9 mouse cellular contexts compared by ENCODE assay signal in the genomic region with DNA sequence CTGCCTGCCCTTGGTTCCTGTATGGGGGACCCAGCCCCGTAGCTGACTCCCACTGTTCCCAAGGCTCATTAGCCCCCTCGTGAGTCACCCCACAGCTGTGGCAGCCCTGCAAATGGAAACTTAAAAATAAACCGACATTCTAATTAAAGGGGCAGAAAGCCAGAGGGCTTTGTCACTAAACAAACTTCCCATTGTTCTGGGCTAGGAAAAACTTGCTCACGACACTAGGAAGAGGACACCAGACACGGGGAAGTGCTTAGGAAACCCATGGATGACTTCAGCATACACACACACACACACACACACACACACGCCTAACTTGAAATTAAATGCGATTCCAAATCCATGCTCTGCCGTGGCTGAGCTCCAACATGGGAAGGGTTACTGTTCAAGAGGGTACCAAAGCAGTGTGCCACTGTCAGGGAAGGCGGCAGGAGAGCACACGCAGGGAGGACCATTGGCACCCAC. TPM values are rescaled to one million over a fixed set of nuclear protein-coding genes. Genes with fewer than 3 reads are reported as not detected.
DNase-seq lines count a peak whose midpoint lies in the region; ATAC-seq and TF ChIP-seq lines count a peak whose summit lies in the region.
"Had no signal": no experiment of that assay in that cellular context is flagged by ENCODE, and none has a peak within 500 bp of the region (broad histone marks: within the 10 kb centered on the region; RNA-seq: fewer than 3 reads in every experiment).

No protein-coding gene starts in this region.

- H3K9me3 ChIP-seq in kidney, embryonic 16.5 days (ENCODE audit: low read length) = no peaks in the 10 kb centered on the region
- H3K9me3 ChIP-seq in kidney, embryonic 14.5 days (ENCODE audit: control insufficient read depth, low read length) = no peaks in the 10 kb centered on the region
- H3K9me3 ChIP-seq in heart, embryonic 10.5 days = no peaks in the 10 kb centered on the region

- H3K4me1 ChIP-seq in kidney, embryonic 16.5 days (ENCODE audit: insufficient read depth, low read length) = peaks cover 3% of the 10 kb centered on the region; the same call in 1 of the 2 replicates
- H3K4me1 ChIP-seq in kidney, embryonic 14.5 days (ENCODE audit: control insufficient read depth, insufficient read depth, low read length) = no peaks in the 10 kb centered on the region
- peaks cover 14% of the 10 kb centered on the region for H3K4me1 ChIP-seq in heart, embryonic 10.5 days

- no peak overlapping the region for H3K9ac ChIP-seq in kidney, embryonic 16.5 days (replicated peaks; ENCODE audit: low read length)
- H3K9ac ChIP-seq in kidney, embryonic 14.5 days (ENCODE audit: low read depth, low read length) = no peak overlapping the region

- peak overlapping the region; percentile 8; the same call in 1 of the 2 replicates for H3K4me2 ChIP-seq in kidney, embryonic 16.5 days (replicated peaks; ENCODE audit: low read depth, low read length)
- H3K4me2 ChIP-seq in kidney, embryonic 14.5 days (replicated peaks; ENCODE audit: low read depth, low read length) = no peak overlapping the region

- no peak overlapping the region for H3K27ac ChIP-seq in kidney, embryonic 16.5 days (ENCODE audit: low read length)
- H3K27ac ChIP-seq in kidney, embryonic 14.5 days (ENCODE audit: low read depth, low read length) = no peak overlapping the region
- 0 out of 2 replicates have a peak overlapping the region, but pooled peaks have one; percentile 36 for H3K27ac ChIP-seq in heart, embryonic 10.5 days

- TF ChIP-seq POLR2A in brain, embryonic 14.5 days (IDR thresholded peaks at IDR 0.05; ENCODE audit: borderline replicate concordance, extremely low read depth, insufficient read depth, insufficient read length, poor library complexity, severe bottlenecking) = no peak

- peak; percentile 37 for DNase-seq in brain, embryonic 14.5 days (ENCODE audit: low read depth)
- DNase-seq in heart, embryonic 10.5 days (ENCODE audit: low spot score) = no peak
- DNase-seq in lung, postnatal 14 days = peak; percentile 44
- no peak for DNase-seq in adrenal gland, postnatal 14 days
- DNase-seq in testis, postnatal 10 days (ENCODE audit: low spot score) = no peak
- DNase-seq in adrenal gland, postnatal 4 days (ENCODE audit: low spot score in 2 of 2) = no peak
- DNase-seq: midbrain, embryonic 14.5 days had no signal

- ATAC-seq in kidney, embryonic 16.5 days (ENCODE audit: low FRiP score, low TSS enrichment) = no peak
- no peak for ATAC-seq in kidney, embryonic 14.5 days (ENCODE audit: low FRiP score, low TSS enrichment)

- H3K4me3 ChIP-seq in kidney, embryonic 16.5 days (ENCODE audit: low read length) = no peak overlapping the region
- no peak overlapping the region for H3K4me3 ChIP-seq in kidney, embryonic 14.5 days (ENCODE audit: low read length)
- no peak overlapping the region for H3K4me3 ChIP-seq in heart, embryonic 10.5 days

- no peak for TF ChIP-seq CTCF in brain, embryonic 14.5 days (IDR thresholded peaks at IDR 0.05; ENCODE audit: borderline replicate concordance, extremely low read depth, insufficient read depth, insufficient read length)

- 44% methylated on average over 10 of the region's 10 CpGs for WGBS in kidney, embryonic 16.5 days
- WGBS in kidney, embryonic 14.5 days = 47% methylated on average over 10 of the region's 10 CpGs
- 52% methylated on average over 10 of the region's 10 CpGs for WGBS in heart, embryonic 10.5 days

- H3K27me3 ChIP-seq in kidney, embryonic 16.5 days (ENCODE audit: insufficient read depth, low read length) = no peaks in the 10 kb centered on the region
- no peaks in the 10 kb centered on the region for H3K27me3 ChIP-seq in kidney, embryonic 14.5 days (ENCODE audit: control insufficient read depth, insufficient read depth, low read length)
- no peaks in the 10 kb centered on the region for H3K27me3 ChIP-seq in heart, embryonic 10.5 days (ENCODE audit: insufficient read depth, poor library complexity, severe bottlenecking)

- H3K36me3 ChIP-seq in kidney, embryonic 16.5 days (ENCODE audit: insufficient read depth, low read length) = peaks cover 8% of the 10 kb centered on the region; the same call in 1 of the 2 replicates
- no peaks in the 10 kb centered on the region; the same call in 1 of the 2 replicates for H3K36me3 ChIP-seq in kidney, embryonic 14.5 days (ENCODE audit: control insufficient read depth, insufficient read depth, low read length)
- H3K36me3 ChIP-seq in heart, embryonic 10.5 days = peaks cover 25% of the 10 kb centered on the region

RNA-seq across cellular contexts. Expression of a gene that starts 52.7 kb away (rescaled TPM):
- not detected in 2 replicates for polyA plus RNA-seq in kidney, embryonic 16.5 days (2015; fragmentation: Nextera tagmentation; extraction: Ambion mirVana)
- polyA plus RNA-seq in kidney, embryonic 14.5 days (2014; fragmentation: Nextera tagmentation; extraction: Ambion mirVana) = not detected in 2 replicates
- polyA plus RNA-seq in brain, embryonic 14.5 days (2012; rRNA removed) = not detected in 2 replicates
- not detected in 2 replicates for polyA plus RNA-seq in heart, embryonic 10.5 days (2016; fragmentation: Nextera tagmentation; extraction: Ambion mirVana)
- total RNA-seq in adrenal gland, postnatal 14 days (2021) = not detected in 2 replicates
- total RNA-seq in adrenal gland, postnatal 4 days (2021) = under 1 TPM; 0.22 to 0.37 TPM
- polyA plus RNA-seq: midbrain, embryonic 14.5 days had no signal

Comparison
In these comparisons a context has a peak if more than half of its experiments do, and no peak if none do; other contexts are left out.
1. DNase-seq: peak in brain, embryonic 14.5 days (single experiment) and lung, postnatal 14 days (single experiment); none in heart, embryonic 10.5 days (single experiment), adrenal gland, postnatal 14 days (single experiment), testis, postnatal 10 days (single experiment) and adrenal gland, postnatal 4 days (0 of 2).